Mouse (Mus musculus): Measurements from ENCODE around the gene Ranbp9.
A peak's percentile ranks its signal among the peaks of the same experiment; 100 is the strongest.

Ranbp9 gene

GRCm38 (mm10) chr13:43480957-43481858 is at the start of gene Ranbp9:
Gene Ranbp9, minus strand, starts transcription at chr13:43481282.
- peak; percentile 70 for DNase-seq (ENCODE audit: low spot score)

DNA sequence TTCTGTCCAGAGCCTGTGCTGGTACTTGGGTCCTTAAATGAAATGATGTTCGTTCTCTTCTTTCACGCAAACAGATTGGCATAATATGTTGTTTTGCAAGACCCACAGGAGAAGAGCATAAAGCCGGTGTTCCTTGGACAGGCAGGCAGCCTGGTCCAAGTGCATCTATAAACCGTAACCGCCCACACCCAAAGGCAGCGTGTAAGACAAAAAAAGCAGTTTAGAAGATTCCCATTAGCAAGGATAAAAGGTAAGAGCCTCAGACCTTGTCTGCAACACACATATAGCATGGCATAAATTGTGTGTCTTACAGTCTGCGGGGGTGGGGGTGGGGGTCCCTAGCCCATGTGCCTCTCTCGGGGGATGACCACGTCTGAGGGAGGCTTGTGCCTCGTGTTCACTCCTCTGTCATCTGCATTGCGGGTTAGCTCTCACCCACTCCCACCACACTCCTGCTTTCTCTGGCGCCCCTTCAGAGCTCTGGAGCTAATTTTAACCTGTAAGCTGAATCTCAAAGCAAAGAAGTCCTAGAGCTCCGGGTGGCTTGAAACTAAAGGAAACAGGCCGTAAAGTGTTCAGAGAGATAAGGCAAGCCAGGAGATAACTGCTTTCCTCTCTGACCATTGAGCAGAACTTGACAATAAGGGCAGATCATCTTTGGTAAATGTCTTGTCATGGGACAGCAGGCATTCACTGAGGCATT is 49.2 kb upstream of the Ranbp9 start:
- DNase-seq (ENCODE audit: low spot score) = no peak

DNA sequence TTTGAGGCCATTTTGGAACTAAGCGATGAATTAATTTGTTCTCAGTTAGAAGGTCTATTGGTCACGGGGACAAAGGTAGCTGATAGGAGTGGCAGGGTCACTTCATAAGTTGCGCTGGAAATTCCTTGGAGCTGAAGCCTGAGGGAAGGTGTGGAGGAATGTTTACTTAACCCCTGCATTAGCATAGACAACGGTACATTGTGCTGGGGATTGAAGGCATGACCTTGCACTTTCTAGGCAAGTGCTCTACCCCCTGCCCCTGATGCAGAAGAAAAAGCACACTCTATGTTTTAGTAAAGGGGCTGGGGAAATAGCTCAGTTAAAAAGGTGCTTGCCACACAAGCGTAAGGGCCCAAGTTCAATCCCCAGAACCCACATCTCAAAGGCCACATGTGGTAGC is 45.2 kb upstream of the Ranbp9 start:
- DNase-seq (ENCODE audit: low spot score) = no peak

DNA sequence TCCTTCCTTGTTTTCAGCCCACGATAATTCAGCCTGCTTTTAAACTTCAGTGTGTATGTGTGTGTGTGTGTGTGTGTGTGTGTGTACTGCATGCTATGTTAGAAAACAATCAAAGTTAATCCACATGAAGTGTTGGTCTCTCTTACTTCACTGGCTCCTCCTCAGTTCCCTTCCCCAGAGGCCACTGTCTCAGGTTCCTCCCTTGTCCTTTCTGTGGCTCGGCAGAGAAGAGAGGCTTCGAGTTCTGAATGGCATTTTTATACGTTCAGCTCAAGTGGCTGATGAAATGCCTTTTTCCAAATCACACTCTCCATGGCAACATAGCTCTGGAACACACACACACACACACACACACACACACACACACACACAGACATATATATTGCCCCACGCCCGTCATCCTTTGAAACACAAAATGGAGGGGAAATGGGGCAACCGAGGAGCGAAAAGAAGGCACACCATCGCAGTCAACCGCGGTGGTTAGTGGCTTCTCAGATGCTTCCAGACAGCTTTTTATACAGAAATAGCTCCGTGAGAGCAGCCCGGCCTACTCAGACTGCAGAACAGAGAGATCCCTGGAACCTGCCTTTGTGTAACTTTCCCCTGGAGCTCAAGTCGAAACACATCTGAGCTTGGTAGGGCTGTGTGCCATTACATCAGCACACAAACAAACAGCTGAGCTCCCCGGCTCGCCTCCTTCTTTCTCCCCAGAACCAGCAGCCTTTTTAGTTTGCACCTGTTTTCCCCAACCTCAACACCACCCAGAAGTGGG is 44.5 kb upstream of the Ranbp9 start:
- DNase-seq (ENCODE audit: low spot score) = peak; percentile 14

DNA sequence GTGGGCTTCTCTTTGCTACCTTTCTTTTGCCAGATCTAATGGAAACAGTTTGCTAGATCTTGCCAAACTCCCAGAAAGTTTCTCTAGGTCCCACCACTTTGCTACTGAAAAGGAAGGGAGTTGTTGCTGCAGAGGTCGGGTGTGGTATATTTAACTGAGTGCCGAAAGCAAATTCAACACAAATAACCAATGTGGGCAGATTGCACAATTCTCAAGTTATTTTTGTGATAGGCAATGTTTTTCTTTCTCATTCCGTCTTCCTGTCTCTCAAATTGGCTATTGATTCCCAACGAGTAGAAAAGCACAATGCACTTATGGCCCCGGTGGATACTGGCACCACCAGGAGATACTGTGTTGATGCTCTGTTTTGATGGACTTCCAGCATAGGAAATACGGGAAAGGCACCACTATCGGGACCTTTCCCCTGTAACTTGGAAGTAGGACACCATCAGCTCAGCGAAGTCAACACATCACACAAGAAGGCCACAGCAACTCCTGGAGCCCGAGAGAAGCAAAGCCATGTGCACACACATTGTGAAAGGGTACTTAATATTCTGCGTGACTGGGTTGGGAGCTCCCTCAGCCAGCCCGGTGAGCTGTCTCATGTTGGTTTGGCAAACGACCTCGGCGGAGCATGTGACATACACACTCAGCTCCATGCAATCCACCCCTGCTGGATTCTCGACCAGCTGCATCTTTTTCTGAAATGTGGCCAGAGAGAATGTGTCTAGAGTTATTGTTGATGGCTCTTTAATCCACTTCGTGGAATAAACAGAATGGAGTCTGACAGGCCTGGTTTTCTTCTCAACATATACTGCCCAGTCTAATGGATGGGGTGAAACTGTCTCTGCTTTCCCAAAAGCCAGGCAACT is 43.6 kb upstream of the Ranbp9 start:
- peak; percentile 55 for DNase-seq (ENCODE audit: low spot score)

DNA sequence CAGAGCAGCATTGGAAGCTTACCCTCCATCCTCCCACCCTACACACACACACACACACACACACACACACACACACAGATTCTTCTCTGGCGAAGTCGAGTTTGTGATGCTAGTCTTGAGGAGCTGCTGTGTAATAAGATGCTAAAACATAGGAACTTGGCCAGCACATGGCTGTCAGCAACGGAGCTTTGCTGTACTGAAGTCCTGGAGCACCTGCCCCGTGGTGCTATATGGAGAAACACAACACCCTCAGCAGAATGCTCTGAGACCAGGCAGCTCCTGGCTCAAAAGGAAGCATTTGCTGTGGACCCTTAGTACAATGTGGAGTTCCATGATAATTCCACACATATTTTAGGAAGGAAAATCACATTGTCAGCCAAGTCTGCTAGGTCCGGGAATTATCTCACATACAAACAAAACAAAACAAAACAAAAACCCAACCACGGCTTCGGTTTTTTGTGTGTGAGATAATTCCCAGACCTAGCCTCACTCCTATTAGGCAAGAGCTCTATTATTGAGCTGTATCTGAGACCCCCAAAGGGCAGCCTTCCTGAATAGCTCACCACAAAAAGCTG is 42.9 kb upstream of the Ranbp9 start:
- no peak for DNase-seq (ENCODE audit: low spot score)

GRCm38 (mm10) chr13:43521940-43522339 is 40.9 kb upstream of the Ranbp9 start:
- DNase-seq (ENCODE audit: low spot score) = no peak

DNA sequence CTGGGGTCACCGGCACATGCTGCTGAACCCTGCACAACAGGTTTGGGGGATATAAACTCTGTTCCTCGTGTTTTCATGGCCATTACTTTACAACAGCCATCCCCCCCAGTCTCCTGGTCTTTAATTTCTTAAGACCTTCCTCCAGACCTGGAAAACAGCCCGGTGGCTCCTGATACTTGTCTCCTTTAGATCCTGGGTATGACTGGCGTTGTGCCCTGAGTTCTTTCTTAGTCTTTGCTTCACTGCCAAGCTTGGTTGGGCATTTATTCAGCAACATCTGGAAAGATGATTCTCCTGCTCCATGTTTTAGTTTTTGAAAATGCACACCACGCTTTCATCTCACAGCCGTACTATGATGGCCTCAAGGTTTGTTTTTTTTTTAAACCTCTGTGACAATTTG is 38.2 kb upstream of the Ranbp9 start:
- no peak for DNase-seq (ENCODE audit: low spot score)

DNA sequence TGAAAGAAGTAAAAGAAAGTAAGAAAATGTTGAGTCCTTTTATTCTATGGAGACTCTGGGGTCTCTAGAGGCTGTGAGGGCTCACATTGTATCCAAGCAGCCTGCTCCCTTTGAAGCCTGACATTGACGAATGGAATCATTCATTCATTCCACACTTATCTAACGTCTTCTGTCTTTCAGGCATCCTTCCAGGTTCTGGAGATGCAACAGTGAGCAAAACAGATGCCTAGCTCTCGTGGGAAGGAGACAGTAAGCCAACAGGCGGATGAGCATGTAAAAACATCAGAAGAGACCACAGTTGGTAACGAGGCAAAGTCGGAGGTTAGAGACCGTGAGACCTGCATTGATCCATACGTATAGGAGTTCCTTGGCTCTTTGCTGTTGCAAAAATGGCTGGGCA is 36.3 kb upstream of the Ranbp9 start:
- DNase-seq (ENCODE audit: low spot score) = no peak

DNA sequence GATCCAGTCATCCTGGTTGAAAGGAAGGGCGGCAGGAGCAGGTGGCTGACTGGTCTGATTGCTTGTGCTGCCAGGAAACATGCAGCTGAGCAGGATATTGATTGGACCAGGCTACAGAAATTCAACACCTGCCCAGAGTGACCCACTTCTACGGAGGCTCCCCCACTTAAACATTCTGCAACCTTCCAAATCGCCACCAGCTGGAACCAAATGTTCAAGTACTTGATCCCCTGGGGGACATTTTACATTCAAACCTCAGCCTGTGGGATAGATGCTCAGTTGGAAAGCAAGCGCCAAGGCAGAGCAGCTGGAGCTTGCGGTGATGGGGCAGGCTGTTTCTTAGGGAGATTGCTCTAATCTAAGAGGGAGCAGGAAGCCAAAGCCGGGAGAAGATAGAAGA is 35.8 kb upstream of the Ranbp9 start:
- no peak for DNase-seq (ENCODE audit: low spot score)

GRCm38 (mm10) chr13:43516119-43516518 is 35.0 kb upstream of the Ranbp9 start:
- DNase-seq (ENCODE audit: low spot score) = no peak

- DNase-seq (ENCODE audit: low spot score) = no peak
Measured at GRCm38 (mm10) chr13:43514950-43515358, 33.9 kb upstream of the Ranbp9 start.

DNA sequence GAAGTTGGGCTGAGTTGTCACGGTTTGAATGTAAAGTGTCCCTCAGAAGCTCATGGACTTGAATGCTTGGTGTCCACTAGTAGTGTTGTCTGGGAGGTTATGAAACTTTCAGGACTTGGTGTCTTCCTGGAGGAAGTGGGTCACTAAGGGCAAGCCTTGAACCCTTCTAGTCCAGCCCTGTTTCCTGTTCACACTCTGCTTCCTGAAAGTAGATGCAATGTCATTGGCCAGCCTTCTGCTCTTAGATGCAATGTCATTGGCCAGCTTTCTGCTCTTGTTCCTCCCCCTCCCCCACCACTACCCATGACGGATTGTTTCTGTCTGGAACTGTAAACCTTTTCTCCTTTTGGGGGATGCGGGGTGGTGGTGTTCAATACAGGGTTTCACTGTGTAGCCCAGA is 31.7 kb upstream of the Ranbp9 start:
- DNase-seq (ENCODE audit: low spot score) = no peak

GRCm38 (mm10) chr13:43505798-43506197 is 24.7 kb upstream of the Ranbp9 start:
- no peak for DNase-seq (ENCODE audit: low spot score)

- DNase-seq (ENCODE audit: low spot score) = peak; percentile 67
Measured at GRCm38 (mm10) chr13:43503395-43503850, 22.3 kb upstream of the Ranbp9 start.

DNA sequence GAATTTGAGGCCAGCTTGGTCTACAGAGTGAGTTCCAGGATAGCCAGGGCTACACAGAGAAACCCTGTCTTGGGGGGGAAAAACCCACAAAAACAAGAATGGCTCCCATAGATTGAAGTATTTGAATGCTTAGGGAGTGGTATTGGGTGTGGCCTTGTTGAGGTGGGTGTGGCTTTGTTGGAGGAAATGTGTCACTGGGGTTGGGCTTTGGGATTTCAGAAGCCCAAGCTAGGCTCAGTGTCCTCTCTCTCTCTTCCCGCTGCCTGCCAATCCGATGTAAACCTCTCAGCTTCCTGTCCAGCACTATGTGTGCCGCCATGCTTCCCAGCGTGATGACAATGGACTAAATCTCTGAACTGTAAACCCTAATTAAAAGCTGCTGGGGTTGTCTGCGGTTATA is 20.5 kb upstream of the Ranbp9 start:
- DNase-seq (ENCODE audit: low spot score) = no peak

DNA sequence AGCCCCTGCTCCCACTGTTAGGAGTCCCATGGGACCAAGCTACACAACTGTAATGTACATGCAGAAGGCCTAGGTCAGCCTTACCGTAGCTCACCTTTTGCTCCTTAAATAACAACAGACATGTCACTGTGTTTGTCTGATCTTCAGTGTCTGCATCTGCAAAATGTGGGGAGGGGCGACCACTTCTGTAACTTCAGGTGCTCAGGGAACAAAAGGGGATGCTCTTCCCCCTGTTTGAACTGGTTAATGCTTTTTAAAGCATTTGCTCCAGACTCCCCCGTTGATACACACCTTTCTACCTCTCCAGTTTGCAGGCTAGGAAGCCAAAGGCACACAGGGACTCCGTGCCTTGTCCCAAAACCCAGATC is 19.4 kb upstream of the Ranbp9 start:
- no peak for DNase-seq (ENCODE audit: low spot score)

DNA sequence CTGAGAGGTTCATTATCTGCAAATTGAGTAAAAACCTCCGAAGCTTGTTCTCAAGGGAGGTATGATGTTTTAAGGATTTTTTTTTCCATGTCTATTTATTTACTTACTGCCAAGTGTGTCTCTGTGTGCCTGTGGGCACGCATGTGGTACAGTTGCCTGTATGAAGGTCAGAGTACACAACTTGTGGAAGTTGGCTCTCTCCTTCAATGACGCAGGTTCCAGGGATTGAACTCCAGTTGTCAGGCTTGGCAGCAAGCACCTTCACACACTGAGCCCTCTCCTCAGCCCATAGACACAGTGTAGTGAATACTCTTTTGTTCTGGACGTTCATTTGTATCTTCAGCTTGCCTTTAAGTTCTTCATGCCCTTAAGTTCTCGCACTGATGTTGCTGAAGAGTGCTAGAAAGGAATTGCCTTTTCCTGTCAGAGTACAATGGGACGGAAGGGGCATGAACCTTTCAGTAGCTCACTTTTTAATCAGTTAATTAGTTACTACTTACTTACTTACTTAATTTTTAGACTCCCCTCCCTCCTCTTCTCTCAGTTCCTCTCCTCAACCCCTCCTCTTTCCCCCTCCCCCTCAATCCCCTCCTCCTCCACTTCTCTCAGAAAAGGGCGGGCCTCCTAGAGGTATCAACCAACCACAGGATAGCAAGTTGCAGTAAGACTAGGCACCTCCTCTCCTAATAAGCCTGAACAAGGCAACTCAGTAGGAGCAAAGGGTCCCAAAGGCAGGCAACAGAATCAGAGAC is 18.8 kb upstream of the Ranbp9 start:
- DNase-seq (ENCODE audit: low spot score) = no peak

DNA sequence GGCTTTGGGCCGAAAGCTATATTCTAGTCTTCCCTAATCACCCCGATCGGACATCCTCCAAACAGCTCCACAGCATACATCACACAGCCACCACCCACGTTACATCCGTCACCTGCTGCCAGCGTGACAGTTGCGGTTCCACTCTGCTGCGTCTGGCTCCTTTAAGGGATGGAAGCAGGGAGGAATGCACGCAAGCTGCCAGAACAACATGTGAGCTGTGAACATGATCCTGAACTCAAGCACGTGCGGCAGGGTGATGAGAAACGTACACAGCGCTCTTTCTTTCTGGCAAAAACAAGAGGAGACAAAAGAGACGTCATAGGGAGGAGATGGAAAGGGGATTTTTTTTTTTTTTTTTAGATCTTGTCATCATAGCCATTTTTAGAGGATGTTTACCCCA is 17.8 kb upstream of the Ranbp9 start:
- peak; percentile 28 for DNase-seq (ENCODE audit: low spot score)

DNA sequence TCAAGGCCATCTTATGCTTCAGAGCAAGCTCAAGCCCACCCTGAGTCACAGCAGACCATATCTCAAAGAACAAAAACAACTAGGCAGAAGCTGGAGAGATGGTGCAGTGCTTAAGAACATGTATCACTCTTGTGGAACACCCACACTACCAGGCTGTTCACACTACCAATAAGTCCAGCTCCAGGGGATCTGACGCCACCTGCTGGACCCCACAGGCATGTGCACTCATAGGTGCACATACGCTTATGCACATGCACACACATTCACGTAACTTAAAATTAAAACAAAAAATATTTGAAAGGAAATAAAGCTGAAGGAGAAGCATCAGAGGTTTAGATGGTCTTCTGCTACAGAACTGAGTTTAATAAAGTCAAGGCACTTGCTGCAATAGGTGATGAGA is 16.7 kb upstream of the Ranbp9 start:
- DNase-seq (ENCODE audit: low spot score) = no peak

- no peak for DNase-seq (ENCODE audit: low spot score)
Measured at GRCm38 (mm10) chr13:43496660-43497059, 15.6 kb upstream of the Ranbp9 start.

All from lung, postnatal 25 days (tissue).